Mouse (Mus musculus): ENCODE results near the gene Clptm1. TPM values are rescaled to one million over a fixed set of nuclear protein-coding genes. Genes with fewer than 3 reads are reported as not detected.

Gene Clptm1
- polyA plus RNA-seq, 1 experiment from 2014 or later, result 89.9 TPM

DNA sequence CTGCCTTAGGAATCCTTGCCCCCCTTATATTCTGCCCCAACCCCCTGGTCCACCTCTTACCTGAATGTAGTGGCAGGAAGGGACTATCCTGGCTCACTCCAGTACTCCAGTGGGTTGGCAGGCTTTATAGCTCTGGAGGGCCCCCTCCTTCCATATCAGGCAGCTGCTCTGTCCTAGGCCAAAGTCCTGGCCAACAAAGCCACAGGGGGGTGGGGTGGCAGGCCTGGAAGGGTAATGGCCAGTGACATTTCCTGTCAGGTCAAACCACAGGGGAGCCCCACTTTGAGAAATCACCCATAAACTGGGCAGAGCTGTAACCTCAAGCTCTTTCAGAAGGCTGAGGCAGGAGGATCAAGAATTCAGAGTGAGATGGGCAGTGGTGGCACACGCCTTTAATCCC lies 11.8 kb upstream of the Clptm1 start:
- peak overlapping the region; percentile 34; the same call in 1 of the 2 replicates for H3K9ac ChIP-seq (ENCODE audit: low read depth, low read length)
- H3K36me3 ChIP-seq (ENCODE audit: control insufficient read depth, insufficient read depth, low read length), result no peaks in the 10 kb centered on the region
- no peaks in the 10 kb centered on the region for H3K9me3 ChIP-seq (ENCODE audit: control insufficient read depth, low read length)
- 0 out of 2 replicates have a peak, but pooled peaks have one; percentile 41 for ATAC-seq (replicated peaks; ENCODE audit: low FRiP score)
- 79% methylated on average over 1 of the region's 1 CpGs for WGBS
- peak overlapping the region; percentile 28 for H3K4me2 ChIP-seq
- peaks cover 5% of the 10 kb centered on the region for H3K4me1 ChIP-seq (replicated peaks; ENCODE audit: control insufficient read depth, insufficient read depth, low read length)
- no peaks in the 10 kb centered on the region for H3K27me3 ChIP-seq (replicated peaks; ENCODE audit: control insufficient read depth, insufficient read depth, low read length)
- H3K27ac ChIP-seq (ENCODE audit: low read depth, low read length), result no peak overlapping the region
- H3K4me3 ChIP-seq (ENCODE audit: low read depth, low read length), result no peak overlapping the region
- DNase-seq (ENCODE audit: low spot score), result no peak

DNA sequence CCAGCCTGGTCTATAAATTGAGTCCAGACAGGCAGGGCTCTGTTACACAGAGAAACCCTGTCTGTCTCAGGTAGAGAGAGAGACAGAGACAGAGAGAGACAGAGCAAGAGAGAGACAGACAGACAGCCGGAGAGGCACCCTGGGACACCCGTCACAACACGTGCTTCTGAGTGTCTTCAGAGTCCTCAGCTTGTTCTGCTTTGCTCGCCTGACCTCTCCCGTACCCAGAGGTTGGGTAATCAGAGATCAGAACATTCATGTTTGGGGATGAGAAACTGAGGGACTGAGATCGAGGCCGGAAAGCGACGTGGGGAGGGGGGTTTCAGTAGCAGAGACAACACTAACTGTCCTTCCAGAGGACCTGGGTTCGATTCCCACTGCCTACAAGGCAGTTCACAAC lies 11.0 kb upstream of the Clptm1 start:
- Histone ChIP-seq H3K4me1 (replicated peaks; ENCODE audit: control insufficient read depth, insufficient read depth, low read length) (no peaks in the 10 kb centered on the region), H3K9me3 (ENCODE audit: control insufficient read depth, low read length) (no peaks in the 10 kb centered on the region), H3K27ac (ENCODE audit: low read depth, low read length) (peak overlapping the region; percentile 21; the same call in 1 of the 2 replicates), H3K4me2 (peak overlapping the region; percentile 29), H3K36me3 (ENCODE audit: control insufficient read depth, insufficient read depth, low read length) (no peaks in the 10 kb centered on the region), H3K9ac (ENCODE audit: low read depth, low read length) (no peak overlapping the region), H3K4me3 (ENCODE audit: low read depth, low read length) (peak overlapping the region; percentile 11; the same call in 1 of the 2 replicates), H3K27me3 (replicated peaks; ENCODE audit: control insufficient read depth, insufficient read depth, low read length) (no peaks in the 10 kb centered on the region)
- whole genome bisulfite sequencing, result 72% methylated on average over 10 of the region's 10 CpGs
- ATAC-seq (replicated peaks; ENCODE audit: low FRiP score) (no peak), DNase-seq (ENCODE audit: low spot score) (no peak)

DNA sequence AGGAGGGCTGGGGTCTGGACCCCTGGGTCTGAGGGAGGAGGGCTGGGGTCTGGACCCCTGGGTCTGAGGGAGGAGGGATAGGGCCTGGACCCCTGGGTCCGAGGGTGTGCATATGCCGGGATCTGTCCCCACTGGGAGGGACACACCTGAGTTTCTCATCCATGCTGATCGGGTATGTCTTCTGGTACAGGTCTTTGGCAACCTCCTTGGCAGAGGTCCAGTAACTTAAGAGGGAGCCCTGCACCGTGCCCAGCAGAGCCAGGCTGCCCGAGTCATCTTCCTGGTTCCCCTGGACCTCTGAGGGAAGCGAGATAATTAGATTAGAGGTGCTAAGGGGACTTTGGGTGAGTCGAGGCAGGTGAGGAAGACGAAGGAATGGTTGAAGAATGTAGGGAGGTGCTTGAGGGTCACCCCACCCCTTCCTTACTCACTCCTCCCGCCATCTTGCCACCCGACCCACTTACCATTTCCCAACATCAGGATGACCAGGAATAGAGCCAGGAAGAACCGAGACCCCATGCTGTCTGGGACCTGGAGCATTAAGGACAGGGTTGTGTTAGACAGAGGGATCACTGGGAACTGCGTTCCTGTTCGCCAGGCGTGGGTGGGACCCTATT lies 8.4 kb upstream of the Clptm1 start:
- Histone ChIP-seq H3K4me3 (ENCODE audit: low read depth, low read length) (no peak overlapping the region), H3K9ac (ENCODE audit: low read depth, low read length) (no peak overlapping the region), H3K4me1 (replicated peaks; ENCODE audit: control insufficient read depth, insufficient read depth, low read length) (peaks cover 10% of the 10 kb centered on the region), H3K36me3 (ENCODE audit: control insufficient read depth, insufficient read depth, low read length) (no peaks in the 10 kb centered on the region), H3K4me2 (no peak overlapping the region), H3K27ac (ENCODE audit: low read depth, low read length) (no peak overlapping the region), H3K27me3 (replicated peaks; ENCODE audit: control insufficient read depth, insufficient read depth, low read length) (no peaks in the 10 kb centered on the region), H3K9me3 (ENCODE audit: control insufficient read depth, low read length) (no peaks in the 10 kb centered on the region)
- no peak for DNase-seq (ENCODE audit: low spot score)
- WGBS, result 67% methylated on average over 14 of the region's 14 CpGs
- ATAC-seq (replicated peaks; ENCODE audit: low FRiP score), result no peak

DNA sequence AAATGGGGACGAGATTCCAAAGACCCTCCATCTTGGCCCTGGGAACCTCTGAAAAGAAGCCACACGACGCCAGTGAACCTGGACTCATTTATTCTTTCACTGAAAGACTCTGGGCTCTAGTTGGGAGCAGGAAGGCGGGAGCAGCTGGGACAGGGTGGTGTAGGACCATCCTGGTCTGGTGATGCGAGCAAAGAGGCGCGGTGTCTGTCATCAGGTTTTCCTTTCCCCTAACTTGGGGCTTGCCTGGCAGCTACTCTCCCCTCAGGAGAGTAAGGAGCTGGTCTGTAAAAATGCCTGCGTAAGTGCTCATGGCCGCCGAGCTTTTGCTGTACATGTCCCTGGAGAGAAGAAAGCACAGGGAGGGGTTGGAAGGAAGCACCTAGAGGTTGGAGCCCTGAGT lies 6.7 kb upstream of the Clptm1 start:
- H3K27me3 ChIP-seq (replicated peaks; ENCODE audit: control insufficient read depth, insufficient read depth, low read length), result no peaks in the 10 kb centered on the region
- H3K27ac ChIP-seq (ENCODE audit: low read depth, low read length), result no peak overlapping the region
- H3K36me3 ChIP-seq (ENCODE audit: control insufficient read depth, insufficient read depth, low read length), result no peaks in the 10 kb centered on the region
- peaks cover 10% of the 10 kb centered on the region for H3K4me1 ChIP-seq (replicated peaks; ENCODE audit: control insufficient read depth, insufficient read depth, low read length)
- ATAC-seq (replicated peaks; ENCODE audit: low FRiP score), result no peak
- H3K4me3 ChIP-seq (ENCODE audit: low read depth, low read length), result no peak overlapping the region
- WGBS, result 77% methylated on average over 10 of the region's 10 CpGs
- no peaks in the 10 kb centered on the region for H3K9me3 ChIP-seq (ENCODE audit: control insufficient read depth, low read length)
- H3K4me2 ChIP-seq, result no peak overlapping the region
- DNase-seq (ENCODE audit: low spot score), result no peak
- H3K9ac ChIP-seq (ENCODE audit: low read depth, low read length), result no peak overlapping the region

DNA sequence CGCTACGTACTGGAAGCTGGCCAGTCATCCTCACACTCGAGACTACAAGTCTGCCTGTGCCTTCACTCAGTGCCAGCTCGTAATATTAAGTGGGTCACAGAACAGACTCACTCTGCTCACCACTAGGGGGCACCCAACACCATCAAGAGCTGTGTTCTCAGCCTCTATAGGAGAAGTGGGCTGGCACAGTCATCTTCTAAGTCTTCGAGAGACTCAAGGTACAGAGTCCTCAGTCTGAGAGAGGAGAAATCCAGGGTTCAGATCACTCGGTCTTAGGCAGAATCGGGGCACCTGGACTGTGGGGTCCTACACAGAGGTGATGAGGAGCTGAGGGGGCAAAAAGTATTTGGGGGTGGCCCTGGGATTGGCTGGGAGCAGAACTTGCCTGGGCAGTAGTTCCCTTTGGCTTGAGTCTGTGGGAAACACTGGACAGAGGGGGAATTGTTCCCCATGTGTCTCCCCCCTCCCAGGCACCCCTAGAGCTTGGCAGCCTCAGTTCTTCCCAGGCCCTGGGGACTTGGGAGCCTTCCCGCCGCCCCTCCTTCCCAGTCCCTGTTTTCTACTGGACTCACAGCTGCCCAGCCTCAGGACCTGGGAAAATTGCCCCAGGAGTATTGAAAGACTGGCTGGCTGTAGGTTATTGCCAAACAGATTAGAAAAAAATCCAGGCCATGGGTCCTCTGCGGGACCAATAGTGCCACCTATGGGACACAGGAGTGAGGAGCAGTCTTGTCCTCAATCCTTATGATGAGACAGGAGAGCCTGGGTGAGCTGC lies 4.3 kb upstream of the Clptm1 start:
- peaks cover 11% of the 10 kb centered on the region for H3K4me1 ChIP-seq (replicated peaks; ENCODE audit: control insufficient read depth, insufficient read depth, low read length)
- no peaks in the 10 kb centered on the region for H3K36me3 ChIP-seq (ENCODE audit: control insufficient read depth, insufficient read depth, low read length)
- DNase-seq (ENCODE audit: low spot score) (peak; percentile 82), ATAC-seq (replicated peaks; ENCODE audit: low FRiP score) (peak; percentile 74)
- no peaks in the 10 kb centered on the region for H3K27me3 ChIP-seq (replicated peaks; ENCODE audit: control insufficient read depth, insufficient read depth, low read length)
- WGBS, result 12% methylated on average over 10 of the region's 10 CpGs
- peak overlapping the region; percentile 61 for H3K27ac ChIP-seq (ENCODE audit: low read depth, low read length)
- peak overlapping the region; percentile 51 for H3K4me2 ChIP-seq
- H3K4me3 ChIP-seq (ENCODE audit: low read depth, low read length), result no peak overlapping the region
- no peak overlapping the region for H3K9ac ChIP-seq (ENCODE audit: low read depth, low read length)
- H3K9me3 ChIP-seq (ENCODE audit: control insufficient read depth, low read length), result no peaks in the 10 kb centered on the region

DNA sequence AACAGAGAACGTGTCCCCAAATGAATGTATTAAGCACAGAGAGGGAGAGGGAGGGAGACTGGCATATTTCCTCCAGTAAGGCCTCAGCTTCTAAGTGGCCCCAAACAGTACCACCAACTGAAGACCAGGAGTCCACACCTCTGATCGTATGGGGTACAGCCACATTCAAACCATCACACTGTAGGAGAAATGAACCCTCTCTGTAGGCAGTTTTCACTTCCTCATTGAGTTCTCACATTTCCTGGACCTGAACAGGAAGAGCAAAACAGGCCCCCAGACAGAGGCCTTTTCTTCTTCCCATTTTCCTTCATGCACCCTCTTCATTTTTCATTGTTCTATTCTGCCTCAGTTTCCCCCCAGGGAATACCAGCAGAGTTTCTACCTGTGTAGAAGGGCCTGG lies 2.6 kb upstream of the Clptm1 start:
- Histone ChIP-seq H3K4me3 (ENCODE audit: low read depth, low read length) (no peak overlapping the region), H3K36me3 (ENCODE audit: control insufficient read depth, insufficient read depth, low read length) (peaks cover under 1% of the 10 kb centered on the region; the same call in 1 of the 2 replicates), H3K27ac (ENCODE audit: low read depth, low read length) (no peak overlapping the region), H3K27me3 (replicated peaks; ENCODE audit: control insufficient read depth, insufficient read depth, low read length) (no peaks in the 10 kb centered on the region), H3K9me3 (ENCODE audit: control insufficient read depth, low read length) (no peaks in the 10 kb centered on the region), H3K9ac (ENCODE audit: low read depth, low read length) (no peak overlapping the region), H3K4me2 (no peak overlapping the region), H3K4me1 (replicated peaks; ENCODE audit: control insufficient read depth, insufficient read depth, low read length) (peaks cover 20% of the 10 kb centered on the region)
- no peak for DNase-seq (ENCODE audit: low spot score)
- 58% methylated on average over 2 of the region's 2 CpGs for WGBS
- ATAC-seq (replicated peaks; ENCODE audit: low FRiP score), result no peak

DNA sequence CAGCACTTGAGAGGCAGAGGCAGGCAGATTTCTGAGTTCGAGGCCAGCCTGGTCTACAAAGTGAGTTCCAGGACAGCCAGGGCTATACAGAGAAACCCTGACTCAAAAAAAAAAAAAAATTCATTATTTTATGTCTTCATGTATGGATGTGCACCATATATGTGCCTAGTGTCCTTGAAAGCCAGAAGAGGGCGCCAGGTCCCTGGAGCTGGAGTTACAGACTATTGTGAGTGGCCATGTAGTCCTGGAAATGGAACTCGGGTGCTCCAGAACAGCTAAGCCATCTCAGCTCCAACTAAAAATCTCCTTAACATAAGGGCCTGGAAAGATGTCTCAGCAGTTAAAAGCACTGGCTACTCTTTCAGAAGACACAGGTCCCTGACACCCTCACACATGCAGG lies 1.9 kb upstream of the Clptm1 start:
- WGBS, result 65% methylated on average over 3 of the region's 3 CpGs
- Histone ChIP-seq H3K27ac (ENCODE audit: low read depth, low read length) (no peak overlapping the region; the same call in 1 of the 2 replicates), H3K4me3 (ENCODE audit: low read depth, low read length) (no peak overlapping the region), H3K9ac (ENCODE audit: low read depth, low read length) (no peak overlapping the region), H3K9me3 (ENCODE audit: control insufficient read depth, low read length) (no peaks in the 10 kb centered on the region), H3K4me1 (replicated peaks; ENCODE audit: control insufficient read depth, insufficient read depth, low read length) (peaks cover 22% of the 10 kb centered on the region), H3K27me3 (replicated peaks; ENCODE audit: control insufficient read depth, insufficient read depth, low read length) (no peaks in the 10 kb centered on the region), H3K36me3 (ENCODE audit: control insufficient read depth, insufficient read depth, low read length) (peaks cover 7% of the 10 kb centered on the region; the same call in 1 of the 2 replicates), H3K4me2 (no peak overlapping the region)
- ATAC-seq (replicated peaks; ENCODE audit: low FRiP score) (no peak), DNase-seq (ENCODE audit: low spot score) (no peak)

DNA sequence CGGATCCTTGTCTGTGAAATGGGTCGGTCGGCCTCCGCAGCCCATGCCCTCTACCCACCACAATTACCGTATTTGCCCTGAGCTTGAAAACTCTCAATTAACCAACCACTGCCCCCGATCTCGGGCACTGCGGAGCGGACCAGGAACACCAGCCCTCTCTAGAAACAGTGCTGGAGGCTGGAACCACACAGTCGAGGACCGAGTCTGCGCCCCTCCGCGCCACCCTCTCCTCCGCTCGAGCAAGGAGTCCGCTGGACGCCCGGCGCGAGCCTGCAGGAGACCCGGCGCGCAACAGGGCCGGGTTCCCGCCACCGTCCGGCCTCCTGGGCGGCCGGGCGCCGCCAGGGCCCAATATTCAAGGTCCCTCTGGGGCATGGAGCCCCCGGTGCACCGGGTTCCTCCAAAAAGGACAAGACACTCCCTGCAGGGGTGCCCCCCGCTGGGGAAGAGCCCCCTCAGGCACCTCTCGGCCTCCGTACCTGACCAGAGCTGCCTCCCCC lies 328 bp downstream of the Clptm1 start:
- ATAC-seq (replicated peaks; ENCODE audit: low FRiP score), result peak; percentile 39
- under 1% methylated on average over 37 of the region's 37 CpGs for WGBS

More for the DNA sequence above, 328 bp downstream of the Clptm1 start:
- Histone ChIP-seq H3K9ac (ENCODE audit: low read depth, low read length) (peak overlapping the region; percentile 98), H3K4me3 (ENCODE audit: low read depth, low read length) (peak overlapping the region; percentile 100), H3K27me3 (replicated peaks; ENCODE audit: control insufficient read depth, insufficient read depth, low read length) (no peaks in the 10 kb centered on the region), H3K4me1 (replicated peaks; ENCODE audit: control insufficient read depth, insufficient read depth, low read length) (peaks cover 18% of the 10 kb centered on the region), H3K36me3 (ENCODE audit: control insufficient read depth, insufficient read depth, low read length) (peaks cover 15% of the 10 kb centered on the region), H3K27ac (ENCODE audit: low read depth, low read length) (peak overlapping the region; percentile 71), H3K9me3 (ENCODE audit: control insufficient read depth, low read length) (no peaks in the 10 kb centered on the region), H3K4me2 (peak overlapping the region; percentile 96)
- DNase-seq (ENCODE audit: low spot score), result no peak
